Mouse (Mus musculus) spleen, postnatal 36 days (tissue): Measurements from ENCODE around the gene Auts2.
A peak's percentile ranks its signal among the peaks of the same experiment; 100 is the strongest.

Experiments used
- DNase-seq, 2 experiments: peaks; one replicate each; pipeline ENCODE4 v3.0.0; 2022; ENCODE audit warnings: low spot score in 2 of 2, mixed read lengths in 1 of 2

Gene Auts2

GRCm38 (mm10) chr5:132268351-132268967 lies 274.7 kb downstream of the Auts2 start:
- DNase-seq, result no peak

- DNase-seq, result no peak
These were observed 278.1 kb downstream of the Auts2 start for GRCm38 (mm10) chr5:132265015-132265414.

GRCm38 (mm10) chr5:132261750-132262149 lies 281.4 kb downstream of the Auts2 start:
- DNase-seq, result no peak

- no peak for DNase-seq
These were observed 284.3 kb downstream of the Auts2 start for GRCm38 (mm10) chr5:132258882-132259281.

- DNase-seq, result no peak
These were observed 287.6 kb downstream of the Auts2 start for GRCm38 (mm10) chr5:132255579-132255978.

- no peak for DNase-seq
These were observed 293.6 kb downstream of the Auts2 start for GRCm38 (mm10) chr5:132249523-132249922.

GRCm38 (mm10) chr5:132248069-132248468 lies 295.1 kb downstream of the Auts2 start:
- no peak for DNase-seq

GRCm38 (mm10) chr5:132235460-132235859 lies 307.7 kb downstream of the Auts2 start:
- no peak for DNase-seq

GRCm38 (mm10) chr5:132234471-132234870 lies 308.7 kb downstream of the Auts2 start:
- DNase-seq, result no peak

- DNase-seq, result no peak
These were observed 311.7 kb downstream of the Auts2 start for GRCm38 (mm10) chr5:132231280-132232047.

- DNase-seq, result no peak
These were observed 313.3 kb downstream of the Auts2 start for GRCm38 (mm10) chr5:132229644-132230357.

GRCm38 (mm10) chr5:132229023-132229422 lies 314.1 kb downstream of the Auts2 start:
- no peak for DNase-seq

- DNase-seq, result peak; percentile 6 to 11
These were observed 322.7 kb downstream of the Auts2 start for GRCm38 (mm10) chr5:132220376-132220930.

GRCm38 (mm10) chr5:132216143-132216542 lies 327.0 kb downstream of the Auts2 start:
- DNase-seq, result no peak

- DNase-seq, result no peak
These were observed 330.7 kb downstream of the Auts2 start for GRCm38 (mm10) chr5:132212446-132212845.

GRCm38 (mm10) chr5:132209694-132210093 lies 333.4 kb downstream of the Auts2 start:
- no peak for DNase-seq

GRCm38 (mm10) chr5:132206220-132206619 lies 336.9 kb downstream of the Auts2 start:
- no peak for DNase-seq

GRCm38 (mm10) chr5:132203846-132204245 lies 339.3 kb downstream of the Auts2 start:
- no peak for DNase-seq

GRCm38 (mm10) chr5:132201077-132201645 lies 342.0 kb downstream of the Auts2 start:
- DNase-seq, result no peak

GRCm38 (mm10) chr5:132200595-132200994 lies 342.5 kb downstream of the Auts2 start:
- DNase-seq, result no peak

- DNase-seq, result no peak
These were observed 348.1 kb downstream of the Auts2 start for GRCm38 (mm10) chr5:132195048-132195533.

GRCm38 (mm10) chr5:132190190-132190589 lies 353.0 kb downstream of the Auts2 start:
- DNase-seq, result no peak
